Mouse (Mus musculus): ENCODE data around the gene Rabgef1. TPM values are rescaled to one million over a fixed set of nuclear protein-coding genes. Genes with fewer than 3 reads are reported as not detected.

The Rabgef1 gene
- polyA plus RNA-seq, 1 experiment: 29.9 TPM

- TF ChIP-seq POLR2A (IDR thresholded peaks at IDR 0.05; ENCODE audit: insufficient read depth, low read length): peak; percentile 85
- TF ChIP-seq EP300 (IDR thresholded peaks at IDR 0.05; ENCODE audit: insufficient read depth, low read depth, low read length): no peak
These were observed 85.2 kb downstream of the Rabgef1 start for GRCm38 (mm10) chr5:130256678-130257271.

GRCm38 (mm10) chr5:130257303-130257702 is 85.7 kb downstream of the Rabgef1 start:
- peak overlapping the region; percentile 100 for H3K4me3 ChIP-seq (ENCODE audit: low read depth, low read length)
- H3K27ac ChIP-seq (ENCODE audit: insufficient read depth, low read length): peak overlapping the region; percentile 57; the same call in 1 of the 2 replicates
- H3K36me3 ChIP-seq (ENCODE audit: control insufficient read depth, insufficient read depth, low read length, poor library complexity, severe bottlenecking): peaks cover 15% of the 10 kb centered on the region
- no peaks in the 10 kb centered on the region for H3K4me1 ChIP-seq (ENCODE audit: control insufficient read depth, insufficient read depth, low read length)
- TF ChIP-seq EP300 (IDR thresholded peaks at IDR 0.05; ENCODE audit: insufficient read depth, low read depth, low read length) (no peak), CTCF (IDR thresholded peaks at IDR 0.05; ENCODE audit: low read depth, low read length) (no peak), POLR2A (IDR thresholded peaks at IDR 0.05; ENCODE audit: insufficient read depth, low read length) (no peak)
- H3K9me3 ChIP-seq (replicated peaks; ENCODE audit: control insufficient read depth, insufficient read depth, low read length, poor library complexity, severe bottlenecking): no peaks in the 10 kb centered on the region
- no peaks in the 10 kb centered on the region for H3K27me3 ChIP-seq (ENCODE audit: control insufficient read depth, insufficient read depth, low read length, poor library complexity, severe bottlenecking)
- peak overlapping the region; percentile 92 for H3K9ac ChIP-seq (ENCODE audit: low read depth, poor library complexity, severe bottlenecking)

More at GRCm38 (mm10) chr5:130256678-130257271, 85.2 kb downstream of the Rabgef1 start:
- Histone ChIP-seq H3K9ac (ENCODE audit: low read depth, poor library complexity, severe bottlenecking) (peak overlapping the region; percentile 92), H3K27me3 (ENCODE audit: control insufficient read depth, insufficient read depth, low read length, poor library complexity, severe bottlenecking) (no peaks in the 10 kb centered on the region), H3K4me1 (ENCODE audit: control insufficient read depth, insufficient read depth, low read length) (no peaks in the 10 kb centered on the region), H3K4me3 (ENCODE audit: low read depth, low read length) (peak overlapping the region; percentile 100), H3K36me3 (ENCODE audit: control insufficient read depth, insufficient read depth, low read length, poor library complexity, severe bottlenecking) (peaks cover 20% of the 10 kb centered on the region), H3K27ac (ENCODE audit: insufficient read depth, low read length) (peak overlapping the region; percentile 76), H3K9me3 (replicated peaks; ENCODE audit: control insufficient read depth, insufficient read depth, low read length, poor library complexity, severe bottlenecking) (no peaks in the 10 kb centered on the region)

GRCm38 (mm10) chr5:130263454-130263853 is 91.9 kb downstream of the Rabgef1 start:
- no peak for TF ChIP-seq CTCF (IDR thresholded peaks at IDR 0.05; ENCODE audit: low read depth, low read length)
- Histone ChIP-seq H3K27me3 (ENCODE audit: control insufficient read depth, insufficient read depth, low read length, poor library complexity, severe bottlenecking) (no peaks in the 10 kb centered on the region), H3K4me1 (ENCODE audit: control insufficient read depth, insufficient read depth, low read length) (no peaks in the 10 kb centered on the region), H3K9me3 (replicated peaks; ENCODE audit: control insufficient read depth, insufficient read depth, low read length, poor library complexity, severe bottlenecking) (no peaks in the 10 kb centered on the region), H3K9ac (ENCODE audit: low read depth, poor library complexity, severe bottlenecking) (no peak overlapping the region), H3K36me3 (ENCODE audit: control insufficient read depth, insufficient read depth, low read length, poor library complexity, severe bottlenecking) (peaks cover 16% of the 10 kb centered on the region), H3K27ac (ENCODE audit: insufficient read depth, low read length) (no peak overlapping the region), H3K4me3 (ENCODE audit: low read depth, low read length) (no peak overlapping the region)

Other genes starting within 250 kb of the Rabgef1 start
- gene Vkorc1l1, start 229.8 kb upstream of the Rabgef1 start, polyA plus RNA-seq (2011; ENCODE audit: insufficient read depth, insufficient read length, low read depth, missing spikeins): 72.6 and 73.3 TPM in 2 replicates
- 11.5 and 13.3 TPM in 2 replicates for gene Gusb, start 168.7 kb upstream of the Rabgef1 start, polyA plus RNA-seq (2011; ENCODE audit: insufficient read depth, insufficient read length, low read depth, missing spikeins)
- 60.7 and 63.4 TPM in 2 replicates for gene Asl, start 142.6 kb upstream of the Rabgef1 start, polyA plus RNA-seq (2011; ENCODE audit: insufficient read depth, insufficient read length, low read depth, missing spikeins)
- gene Crcp, start 142.5 kb upstream of the Rabgef1 start, polyA plus RNA-seq (2011; ENCODE audit: insufficient read depth, insufficient read length, low read depth, missing spikeins): 25.7 and 30.0 TPM in 2 replicates
- 35.6 and 44.8 TPM in 2 replicates for gene Tpst1, start 98.5 kb upstream of the Rabgef1 start, polyA plus RNA-seq (2011; ENCODE audit: insufficient read depth, insufficient read length, low read depth, missing spikeins)
- gene Kctd7, start 26.9 kb upstream of the Rabgef1 start, polyA plus RNA-seq (2011; ENCODE audit: insufficient read depth, insufficient read length, low read depth, missing spikeins): 0.97 and 1.8 TPM in 2 replicates
- gene Tmem248, start 45.3 kb downstream of the Rabgef1 start, polyA plus RNA-seq (2011; ENCODE audit: insufficient read depth, insufficient read length, low read depth, missing spikeins): 60.2 and 63.9 TPM in 2 replicates
- gene Sbds, start 83.7 kb downstream of the Rabgef1 start, polyA plus RNA-seq (2011; ENCODE audit: insufficient read depth, insufficient read length, low read depth, missing spikeins): 66.8 and 68.5 TPM in 2 replicates
- gene Tyw1, start 83.8 kb downstream of the Rabgef1 start, polyA plus RNA-seq (2011; ENCODE audit: insufficient read depth, insufficient read length, low read depth, missing spikeins): 27.7 and 27.8 TPM in 2 replicates
- gene Caln1, start 197.7 kb downstream of the Rabgef1 start, polyA plus RNA-seq (2011; ENCODE audit: insufficient read depth, insufficient read length, low read depth, missing spikeins): 0.28 and 0.32 TPM in 2 replicates
- not detected in 2 replicates for gene A330070K13Rik, start 212.8 kb downstream of the Rabgef1 start, polyA plus RNA-seq (2011; ENCODE audit: insufficient read depth, insufficient read length, low read depth, missing spikeins)